Mouse (Mus musculus) liver, embryonic 14.5 days (tissue): ENCODE measurements around the gene R3hdm2.

Experiments
- CTCF ChIP-seq: IDR thresholded peaks from 2 replicates; pipeline ENCODE4 v1.5.1; 2016; ENCODE audit warnings: antibody characterized with exemption, low read depth, control low read depth
- EP300 ChIP-seq: IDR thresholded peaks from 2 replicates; pipeline ENCODE4 v1.6.1; 2016; ENCODE audit warnings: antibody characterized with exemption, low read depth

GRCm38 (mm10) chr10:127339683-127340576 is 40.2 kb upstream of the R3hdm2 start:
- TF ChIP-seq CTCF (no peak), EP300 (no peak)
